Mouse (Mus musculus): ENCODE measurements around the gene Isyna1. TPM values are rescaled to one million over a fixed set of nuclear protein-coding genes. Genes with fewer than 3 reads are reported as not detected.

Gene Isyna1
- polyA plus RNA-seq, 1 experiment from 2014 or later, result 59.0 TPM

- Histone ChIP-seq H3K9me3 (replicated peaks; ENCODE audit: control insufficient read depth, low read length) (no peaks in the 10 kb centered on the region), H3K4me2 (ENCODE audit: low read length) (no peak overlapping the region), H3K9ac (ENCODE audit: low read length) (no peak overlapping the region), H3K4me3 (ENCODE audit: low read depth, low read length) (no peak overlapping the region), H3K27ac (ENCODE audit: low read depth, low read length) (no peak overlapping the region), H3K36me3 (ENCODE audit: control insufficient read depth, insufficient read depth, low read length) (no peaks in the 10 kb centered on the region), H3K27me3 (replicated peaks; ENCODE audit: control insufficient read depth, insufficient read depth, low read length) (no peaks in the 10 kb centered on the region), H3K4me1 (ENCODE audit: control insufficient read depth, insufficient read depth, low read length) (peaks cover 6% of the 10 kb centered on the region; the same call in 1 of the 2 replicates)
- no peak for ATAC-seq
- WGBS, result 64% methylated on average over 4 of the region's 4 CpGs
- DNase-seq (ENCODE audit: low spot score), result no peak
These were observed 35.8 kb upstream of the Isyna1 start for GRCm38 (mm10) chr8:70558334-70558733.

- 80% methylated on average over 3 of the region's 3 CpGs for WGBS
- Histone ChIP-seq H3K36me3 (ENCODE audit: control insufficient read depth, insufficient read depth, low read length) (no peaks in the 10 kb centered on the region), H3K4me3 (ENCODE audit: low read depth, low read length) (no peak overlapping the region), H3K27ac (ENCODE audit: low read depth, low read length) (no peak overlapping the region), H3K4me1 (ENCODE audit: control insufficient read depth, insufficient read depth, low read length) (peaks cover 1% of the 10 kb centered on the region; the same call in 1 of the 2 replicates), H3K9ac (ENCODE audit: low read length) (no peak overlapping the region), H3K9me3 (replicated peaks; ENCODE audit: control insufficient read depth, low read length) (no peaks in the 10 kb centered on the region), H3K4me2 (ENCODE audit: low read length) (no peak overlapping the region), H3K27me3 (replicated peaks; ENCODE audit: control insufficient read depth, insufficient read depth, low read length) (no peaks in the 10 kb centered on the region)
- no peak for DNase-seq (ENCODE audit: low spot score)
- no peak for ATAC-seq
These were observed 35.2 kb upstream of the Isyna1 start for GRCm38 (mm10) chr8:70558983-70559382.

- Histone ChIP-seq H3K27me3 (replicated peaks; ENCODE audit: control insufficient read depth, insufficient read depth, low read length) (no peaks in the 10 kb centered on the region), H3K9ac (ENCODE audit: low read length) (no peak overlapping the region), H3K9me3 (replicated peaks; ENCODE audit: control insufficient read depth, low read length) (no peaks in the 10 kb centered on the region), H3K27ac (ENCODE audit: low read depth, low read length) (no peak overlapping the region), H3K4me1 (ENCODE audit: control insufficient read depth, insufficient read depth, low read length) (no peaks in the 10 kb centered on the region), H3K4me3 (ENCODE audit: low read depth, low read length) (no peak overlapping the region), H3K36me3 (ENCODE audit: control insufficient read depth, insufficient read depth, low read length) (no peaks in the 10 kb centered on the region), H3K4me2 (ENCODE audit: low read length) (no peak overlapping the region)
- 72% methylated on average over 2 of the region's 2 CpGs for WGBS
- DNase-seq (ENCODE audit: low spot score), result no peak
- ATAC-seq, result no peak
These were observed 34.1 kb upstream of the Isyna1 start for GRCm38 (mm10) chr8:70560096-70560495.

GRCm38 (mm10) chr8:70560564-70560963 lies 33.6 kb upstream of the Isyna1 start:
- ATAC-seq (no peak), DNase-seq (ENCODE audit: low spot score) (no peak)
- Histone ChIP-seq H3K9me3 (replicated peaks; ENCODE audit: control insufficient read depth, low read length) (no peaks in the 10 kb centered on the region), H3K27me3 (replicated peaks; ENCODE audit: control insufficient read depth, insufficient read depth, low read length) (no peaks in the 10 kb centered on the region), H3K4me3 (ENCODE audit: low read depth, low read length) (no peak overlapping the region), H3K27ac (ENCODE audit: low read depth, low read length) (no peak overlapping the region), H3K4me1 (ENCODE audit: control insufficient read depth, insufficient read depth, low read length) (no peaks in the 10 kb centered on the region), H3K9ac (ENCODE audit: low read length) (no peak overlapping the region), H3K36me3 (ENCODE audit: control insufficient read depth, insufficient read depth, low read length) (no peaks in the 10 kb centered on the region), H3K4me2 (ENCODE audit: low read length) (no peak overlapping the region)
- WGBS, result 72% methylated on average over 3 of the region's 3 CpGs

- H3K4me1 ChIP-seq (ENCODE audit: control insufficient read depth, insufficient read depth, low read length), result no peaks in the 10 kb centered on the region
- no peaks in the 10 kb centered on the region for H3K36me3 ChIP-seq (ENCODE audit: control insufficient read depth, insufficient read depth, low read length)
- no peak for ATAC-seq
- no peaks in the 10 kb centered on the region for H3K9me3 ChIP-seq (replicated peaks; ENCODE audit: control insufficient read depth, low read length)
- no peak overlapping the region for H3K4me3 ChIP-seq (ENCODE audit: low read depth, low read length)
- DNase-seq (ENCODE audit: low spot score), result no peak
- no peaks in the 10 kb centered on the region for H3K27me3 ChIP-seq (replicated peaks; ENCODE audit: control insufficient read depth, insufficient read depth, low read length)
- WGBS, result 81% methylated on average over 4 of the region's 4 CpGs
- no peak overlapping the region for H3K9ac ChIP-seq (ENCODE audit: low read length)
- no peak overlapping the region for H3K4me2 ChIP-seq (ENCODE audit: low read length)
- no peak overlapping the region for H3K27ac ChIP-seq (ENCODE audit: low read depth, low read length)
These were observed 32.8 kb upstream of the Isyna1 start for GRCm38 (mm10) chr8:70561357-70561756.

- DNase-seq (ENCODE audit: low spot score) (no peak), ATAC-seq (no peak)
- Histone ChIP-seq H3K9me3 (replicated peaks; ENCODE audit: control insufficient read depth, low read length) (no peaks in the 10 kb centered on the region), H3K27ac (ENCODE audit: low read depth, low read length) (no peak overlapping the region), H3K4me1 (ENCODE audit: control insufficient read depth, insufficient read depth, low read length) (no peaks in the 10 kb centered on the region), H3K9ac (ENCODE audit: low read length) (0 out of 2 replicates have a peak overlapping the region, but pooled peaks have one; percentile 6), H3K4me3 (ENCODE audit: low read depth, low read length) (no peak overlapping the region), H3K4me2 (ENCODE audit: low read length) (no peak overlapping the region), H3K36me3 (ENCODE audit: control insufficient read depth, insufficient read depth, low read length) (no peaks in the 10 kb centered on the region), H3K27me3 (replicated peaks; ENCODE audit: control insufficient read depth, insufficient read depth, low read length) (no peaks in the 10 kb centered on the region)
- WGBS, result 88% methylated on average over 7 of the region's 7 CpGs
These were observed 32.2 kb upstream of the Isyna1 start for GRCm38 (mm10) chr8:70561809-70562535.

GRCm38 (mm10) chr8:70562802-70563201 lies 31.4 kb upstream of the Isyna1 start:
- H3K4me3 ChIP-seq (ENCODE audit: low read depth, low read length), result no peak overlapping the region
- no peak for ATAC-seq

GRCm38 (mm10) chr8:70563763-70564387 lies 30.3 kb upstream of the Isyna1 start:
- DNase-seq (ENCODE audit: low spot score) (no peak), ATAC-seq (no peak)
- H3K27me3 ChIP-seq (replicated peaks; ENCODE audit: control insufficient read depth, insufficient read depth, low read length), result no peaks in the 10 kb centered on the region
- no peaks in the 10 kb centered on the region for H3K4me1 ChIP-seq (ENCODE audit: control insufficient read depth, insufficient read depth, low read length)
- WGBS, result 94% methylated on average over 6 of the region's 6 CpGs
- H3K36me3 ChIP-seq (ENCODE audit: control insufficient read depth, insufficient read depth, low read length), result no peaks in the 10 kb centered on the region
- H3K4me2 ChIP-seq (ENCODE audit: low read length), result no peak overlapping the region
- H3K9me3 ChIP-seq (replicated peaks; ENCODE audit: control insufficient read depth, low read length), result no peaks in the 10 kb centered on the region
- no peak overlapping the region for H3K9ac ChIP-seq (ENCODE audit: low read length)
- no peak overlapping the region for H3K4me3 ChIP-seq (ENCODE audit: low read depth, low read length)
- no peak overlapping the region for H3K27ac ChIP-seq (ENCODE audit: low read depth, low read length)

More at GRCm38 (mm10) chr8:70562802-70563201, 31.4 kb upstream of the Isyna1 start:
- 84% methylated on average over 3 of the region's 3 CpGs for WGBS
- Histone ChIP-seq H3K36me3 (ENCODE audit: control insufficient read depth, insufficient read depth, low read length) (no peaks in the 10 kb centered on the region), H3K9me3 (replicated peaks; ENCODE audit: control insufficient read depth, low read length) (no peaks in the 10 kb centered on the region), H3K4me2 (ENCODE audit: low read length) (no peak overlapping the region), H3K27ac (ENCODE audit: low read depth, low read length) (no peak overlapping the region), H3K27me3 (replicated peaks; ENCODE audit: control insufficient read depth, insufficient read depth, low read length) (no peaks in the 10 kb centered on the region), H3K4me1 (ENCODE audit: control insufficient read depth, insufficient read depth, low read length) (no peaks in the 10 kb centered on the region), H3K9ac (ENCODE audit: low read length) (no peak overlapping the region)
- DNase-seq (ENCODE audit: low spot score), result no peak

GRCm38 (mm10) chr8:70564696-70565235 lies 29.4 kb upstream of the Isyna1 start:
- H3K9ac ChIP-seq (ENCODE audit: low read length), result no peak overlapping the region
- ATAC-seq, result no peak
- 77% methylated on average over 3 of the region's 3 CpGs for WGBS
- H3K27me3 ChIP-seq (replicated peaks; ENCODE audit: control insufficient read depth, insufficient read depth, low read length), result no peaks in the 10 kb centered on the region
- H3K4me3 ChIP-seq (ENCODE audit: low read depth, low read length), result no peak overlapping the region
- no peak for DNase-seq (ENCODE audit: low spot score)
- H3K4me2 ChIP-seq (ENCODE audit: low read length), result no peak overlapping the region
- no peaks in the 10 kb centered on the region for H3K36me3 ChIP-seq (ENCODE audit: control insufficient read depth, insufficient read depth, low read length)
- no peaks in the 10 kb centered on the region for H3K9me3 ChIP-seq (replicated peaks; ENCODE audit: control insufficient read depth, low read length)
- no peaks in the 10 kb centered on the region for H3K4me1 ChIP-seq (ENCODE audit: control insufficient read depth, insufficient read depth, low read length)
- H3K27ac ChIP-seq (ENCODE audit: low read depth, low read length), result no peak overlapping the region

All from forebrain, embryonic 14.5 days (tissue).